8 mouse cellular contexts compared by ENCODE assay signal in the genomic region with DNA sequence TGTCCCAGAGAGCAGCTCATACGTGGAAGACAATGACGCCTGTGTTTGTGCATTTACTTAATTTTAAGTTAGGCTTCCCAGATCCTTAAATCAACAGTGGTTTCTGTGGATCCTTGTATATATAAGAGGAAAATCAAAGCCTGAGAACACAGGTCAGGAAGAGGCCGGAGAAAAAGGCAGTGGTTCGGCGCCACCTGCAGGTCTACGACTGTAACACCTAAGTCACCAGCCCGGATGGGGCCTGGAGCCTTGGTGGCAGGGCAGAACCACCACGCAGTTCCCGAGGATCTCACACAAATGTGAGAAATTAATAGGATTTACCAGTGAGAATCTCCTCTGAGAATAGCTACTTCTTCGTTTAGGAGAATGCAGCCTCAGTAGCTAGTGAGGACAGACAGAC.
DNase-seq lines count a peak whose midpoint lies in the region; ATAC-seq and TF ChIP-seq lines count a peak whose summit lies in the region.

No protein-coding gene starts in this region.

- 20% methylated on average over 10 of the region's 10 CpGs for WGBS in forebrain, embryonic 13.5 days
- WGBS in liver, embryonic 14.5 days (ENCODE audit: insufficient replicate concordance) = 20% methylated on average over 10 of the region's 10 CpGs
- 18% methylated on average over 10 of the region's 10 CpGs for WGBS in midbrain, embryonic 15.5 days

- DNase-seq in kidney, adult 9 months = peak; percentile 13
- DNase-seq in kidney, adult 11 months = no peak
- peak; percentile 35 for DNase-seq in ES-CJ7 (ENCODE audit: low read depth, low spot score)
- no peak for DNase-seq in liver, embryonic 14.5 days (ENCODE audit: low read depth in 3 of 3, low spot score in 3 of 3)

- TF ChIP-seq EP300 in liver, embryonic 14.5 days (IDR thresholded peaks at IDR 0.05; ENCODE audit: low read depth) = no peak

- H3K27me3 ChIP-seq in forebrain, embryonic 13.5 days = no peaks in the 10 kb centered on the region
- H3K27me3 ChIP-seq in liver, embryonic 14.5 days (ENCODE audit: control insufficient read depth, insufficient read depth, low read length) = no peaks in the 10 kb centered on the region
- H3K27me3 ChIP-seq in midbrain, embryonic 15.5 days (replicated peaks) = no peaks in the 10 kb centered on the region

- no peaks in the 10 kb centered on the region for H3K9me3 ChIP-seq in forebrain, embryonic 13.5 days (replicated peaks)
- H3K9me3 ChIP-seq in liver, embryonic 14.5 days (ENCODE audit: control insufficient read depth, low read length) = no peaks in the 10 kb centered on the region
- no peaks in the 10 kb centered on the region for H3K9me3 ChIP-seq in midbrain, embryonic 15.5 days

- TF ChIP-seq CTCF in bone marrow macrophage, adult 2 months (IDR thresholded peaks at IDR 0.05; ENCODE audit: low read depth, low read length) = peak; percentile 70
- peak; percentile 54 for TF ChIP-seq CTCF in liver, embryonic 14.5 days (IDR thresholded peaks at IDR 0.05; ENCODE audit: low read depth)

- H3K27ac ChIP-seq in bone marrow macrophage, adult 2 months (ENCODE audit: insufficient read depth, low read depth, low read length) = no peak overlapping the region
- H3K27ac ChIP-seq in forebrain, embryonic 13.5 days = no peak overlapping the region
- H3K27ac ChIP-seq in liver, embryonic 14.5 days = no peak overlapping the region
- no peak overlapping the region for H3K27ac ChIP-seq in midbrain, embryonic 15.5 days

- H3K9ac ChIP-seq in forebrain, embryonic 13.5 days = no peak overlapping the region
- H3K9ac ChIP-seq in liver, embryonic 14.5 days (replicated peaks) = no peak overlapping the region
- H3K9ac ChIP-seq in midbrain, embryonic 15.5 days = no peak overlapping the region

- H3K4me3 ChIP-seq in bone marrow macrophage, adult 2 months (ENCODE audit: insufficient read depth, low read length) = no peak overlapping the region
- no peak overlapping the region for H3K4me3 ChIP-seq in forebrain, embryonic 13.5 days
- H3K4me3 ChIP-seq in liver, embryonic 14.5 days (ENCODE audit: insufficient read depth in 1 of 2, low read depth in 2 of 2, low read length in 2 of 2) = no peak overlapping the region
- no peak overlapping the region for H3K4me3 ChIP-seq in midbrain, embryonic 15.5 days

- no peak for TF ChIP-seq POLR2A in bone marrow macrophage, adult 2 months (IDR thresholded peaks at IDR 0.05; ENCODE audit: borderline replicate concordance, low read depth, low read length)

- H3K4me2 ChIP-seq in forebrain, embryonic 13.5 days = no peak overlapping the region
- no peak overlapping the region for H3K4me2 ChIP-seq in liver, embryonic 14.5 days (ENCODE audit: low read depth)
- H3K4me2 ChIP-seq in midbrain, embryonic 15.5 days = no peak overlapping the region

- H3K4me1 ChIP-seq in bone marrow macrophage, adult 2 months (ENCODE audit: control insufficient read depth, insufficient read depth, low read length) = peaks cover 4% of the 10 kb centered on the region; the same call in 1 of the 2 replicates
- H3K4me1 ChIP-seq in forebrain, embryonic 13.5 days = peaks cover 14% of the 10 kb centered on the region
- no peaks in the 10 kb centered on the region for H3K4me1 ChIP-seq in liver, embryonic 14.5 days (replicated peaks; ENCODE audit: control insufficient read depth in 2 of 2, insufficient read depth in 2 of 2, low read length in 1 of 2)
- peaks cover 8% of the 10 kb centered on the region for H3K4me1 ChIP-seq in midbrain, embryonic 15.5 days

- ATAC-seq in forebrain, embryonic 13.5 days = 0 out of 2 replicates have a peak, but pooled peaks have one; percentile 55
- no peak for ATAC-seq in liver, embryonic 14.5 days (ENCODE audit: insufficient read depth)
- ATAC-seq in erythroid progenitor cell, adult 5-6 weeks (replicated peaks; ENCODE audit: low FRiP score, poor library complexity, severe bottlenecking) = no peak
- no peak for ATAC-seq in midbrain, embryonic 15.5 days (replicated peaks)

- H3K36me3 ChIP-seq in forebrain, embryonic 13.5 days (ENCODE audit: poor library complexity, severe bottlenecking) = no peaks in the 10 kb centered on the region
- H3K36me3 ChIP-seq in liver, embryonic 14.5 days (replicated peaks; ENCODE audit: control insufficient read depth, insufficient read depth, low read depth) = no peaks in the 10 kb centered on the region
- H3K36me3 ChIP-seq in midbrain, embryonic 15.5 days (replicated peaks) = no peaks in the 10 kb centered on the region

Comparison
In these comparisons a context has a peak if more than half of its experiments do, and no peak if none do; other contexts are left out.
1. DNase-seq: peak in kidney, adult 9 months (single experiment) and ES-CJ7 (single experiment); none in kidney, adult 11 months (single experiment) and liver, embryonic 14.5 days (0 of 3).